Mouse (Mus musculus) liver, postnatal 0 days (tissue): Measurements from ENCODE around the gene Mrpl43. TPM values are rescaled to one million over a fixed set of nuclear protein-coding genes. Genes with fewer than 3 reads are reported as not detected.
A peak's percentile ranks its signal among the peaks of the same experiment; 100 is the strongest.

Experiments
- ATAC-seq: fragments of 200-750 bp; cut with Nextera tagmentation; 2 replicates; pipeline ENCODE4 v1.8.0; 2017; ENCODE audit warnings: mild to moderate bottlenecking, moderate library complexity
- DNase-seq: peaks from one replicate; pipeline ENCODE4 v3.0.0-alpha.2; 2016
- H3K27ac ChIP-seq: fragments of 300-500 bp; sonication (generic); 2 replicates; pipeline ENCODE4 v1.5.1; 2014; ENCODE audit warnings: antibody characterized with exemption, moderate library complexity, mild to moderate bottlenecking, low read depth
- H3K27me3 ChIP-seq: fragments of 300-500 bp; sonication (generic); 2 replicates; pipeline ENCODE4 v1.6.1; 2014; ENCODE audit warnings: low read length, control low read depth, mixed read lengths; ENCODE audit not compliant: insufficient read depth
- H3K36me3 ChIP-seq: fragments of 300-500 bp; sonication (generic); replicated peaks from 2 replicates; pipeline ENCODE4 v1.6.1; 2014; ENCODE audit warnings: mild to moderate bottlenecking, control low read depth, low read length, moderate library complexity, mixed read lengths; ENCODE audit not compliant: insufficient read depth
- H3K4me1 ChIP-seq: fragments of 300-500 bp; sonication (generic); 2 replicates; pipeline ENCODE4 v1.6.1; 2014; ENCODE audit warnings: antibody characterized with exemption, mild to moderate bottlenecking, control low read depth; ENCODE audit not compliant: insufficient read depth
- H3K4me2 ChIP-seq: fragments of 300-500 bp; sonication (generic); 2 replicates; pipeline ENCODE4 v1.6.1; 2014; ENCODE audit warnings: low read depth, mild to moderate bottlenecking, low read length, moderate library complexity, mixed read lengths
- H3K4me3 ChIP-seq: fragments of 300-500 bp; sonication (generic); 2 replicates; pipeline ENCODE4 v1.5.1; 2014; ENCODE audit warnings: low read depth, low read length
- H3K9ac ChIP-seq: fragments of 300-500 bp; sonication (generic); replicated peaks from 2 replicates; pipeline ENCODE4 v1.6.1; 2014; ENCODE audit warnings: mild to moderate bottlenecking, moderate library complexity
- H3K9me3 ChIP-seq: fragments of 300-500 bp; sonication (generic); 2 replicates; pipeline ENCODE4 v1.6.1; 2016; ENCODE audit warnings: mild to moderate bottlenecking, control low read depth, low read length, mixed read lengths
- CTCF ChIP-seq: sonication (generic); IDR thresholded peaks from 2 replicates; pipeline ENCODE4 v1.5.1; 2016; ENCODE audit warnings: antibody characterized with exemption, low read depth
- EP300 ChIP-seq: IDR thresholded peaks from 2 replicates; pipeline ENCODE4 v1.6.1; 2016; ENCODE audit warnings: antibody characterized with exemption, low read depth, mild to moderate bottlenecking
- WGBS: fragments of 180-500 bp; shearing (Covaris S2); extraction: QIAGEN DNeasy Blood & Tissue Kit; methylation state at CpG from one replicate; pipeline ENCODE4 v1.1.7; 2014; ENCODE audit not compliant: insufficient replicate concordance; 5-methylcytosine and 5-hydroxymethylcytosine counted together
- polyA plus RNA-seq: library from polyadenylated mRNA; unstranded; fragments of >200 nt; fragmentation: Nextera tagmentation; extraction: Ambion mirVana; gene quantifications from 2 replicates; pipeline ENCODE4 v1.2.1, GENCODE M21; 2015

Mrpl43 gene
- polyA plus RNA-seq, 1 experiment from 2014 or later = 43.8 TPM

GRCm38 (mm10) chr19:45047935-45048643 lies 41.8 kb upstream of the Mrpl43 start:
- DNase-seq (peak; percentile 62), ATAC-seq (peak; percentile 75)
- WGBS = 26% methylated on average over 11 of the region's 11 CpGs

GRCm38 (mm10) chr19:45047417-45047934 lies 41.2 kb upstream of the Mrpl43 start, which contains the start of gene Sfxn3:
Gene Sfxn3 (plus strand): TSS chr19:45047503.
- peaks cover 37% of the 10 kb centered on the region for H3K27me3 ChIP-seq
- ATAC-seq = peak; percentile 88

More at GRCm38 (mm10) chr19:45047935-45048643, 41.8 kb upstream of the Mrpl43 start:
- Histone ChIP-seq H3K36me3 (0 out of 2 replicates have a peak, but pooled peaks cover 2% of the 10 kb centered on the region), H3K27ac (peak overlapping the region; percentile 87), H3K4me1 (peaks cover 25% of the 10 kb centered on the region), H3K27me3 (peaks cover 35% of the 10 kb centered on the region), H3K4me2 (peak overlapping the region; percentile 86), H3K9ac (peak overlapping the region; percentile 68), H3K9me3 (no peaks in the 10 kb centered on the region), H3K4me3 (peak overlapping the region; percentile 59)
- TF ChIP-seq EP300 (no peak), CTCF (no peak)

GRCm38 (mm10) chr19:45046523-45047321 lies 40.5 kb upstream of the Mrpl43 start:
- Histone ChIP-seq H3K4me2 (peak overlapping the region; percentile 86), H3K27ac (peak overlapping the region; percentile 87), H3K27me3 (peaks cover 42% of the 10 kb centered on the region), H3K9ac (peak overlapping the region; percentile 68), H3K4me3 (peak overlapping the region; percentile 59), H3K9me3 (no peaks in the 10 kb centered on the region), H3K36me3 (no peaks in the 10 kb centered on the region), H3K4me1 (peaks cover 27% of the 10 kb centered on the region)
- TF ChIP-seq CTCF (no peak), EP300 (no peak)
- peak; percentile 76 for DNase-seq
- 3% methylated on average over 34 of the region's 34 CpGs for WGBS
- ATAC-seq = peak; percentile 31

More at GRCm38 (mm10) chr19:45047417-45047934, 41.2 kb upstream of the Mrpl43 start, which contains the start of gene Sfxn3:
- H3K36me3 ChIP-seq = 0 out of 2 replicates have a peak, but pooled peaks cover 2% of the 10 kb centered on the region
- peak; percentile 89 for DNase-seq
- H3K4me1 ChIP-seq = peaks cover 27% of the 10 kb centered on the region
- no peaks in the 10 kb centered on the region for H3K9me3 ChIP-seq
- under 1% methylated on average over 26 of the region's 26 CpGs for WGBS
- peak within 1 kb of the TSS; percentile 68 for H3K9ac ChIP-seq
- peak within 1 kb of the TSS; percentile 59 for H3K4me3 ChIP-seq
- TF ChIP-seq EP300 = no peak
- peak; percentile 85 for TF ChIP-seq CTCF
- H3K27ac ChIP-seq = peak within 1 kb of the TSS; percentile 87
- H3K4me2 ChIP-seq = peak within 1 kb of the TSS; percentile 86

- H3K4me3 ChIP-seq = peak within 1 kb of the TSS; percentile 59
- peak within 1 kb of the TSS; percentile 86 for H3K4me2 ChIP-seq
- ATAC-seq (no peak), DNase-seq (no peak)
- no peaks in the 10 kb centered on the region for H3K36me3 ChIP-seq
- H3K9me3 ChIP-seq = no peaks in the 10 kb centered on the region
- no peak within 1 kb of the TSS for H3K9ac ChIP-seq
- H3K27me3 ChIP-seq = peaks cover 47% of the 10 kb centered on the region
- no peak within 1 kb of the TSS for H3K27ac ChIP-seq
- 80% methylated on average over 5 of the region's 5 CpGs for WGBS
- peaks cover 27% of the 10 kb centered on the region for H3K4me1 ChIP-seq
- TF ChIP-seq CTCF (no peak), EP300 (no peak)
Measured at GRCm38 (mm10) chr19:45045651-45046050, 39.4 kb upstream of the Mrpl43 start, which contains the start of gene Pdzd7. Gene Pdzd7 (minus strand): TSS chr19:45045717.

GRCm38 (mm10) chr19:45045236-45045635 lies 39.0 kb upstream of the Mrpl43 start:
- TF ChIP-seq CTCF (no peak), EP300 (no peak)

More at GRCm38 (mm10) chr19:45045236-45045635, 39.0 kb upstream of the Mrpl43 start:
- no peak for DNase-seq
- H3K36me3 ChIP-seq = no peaks in the 10 kb centered on the region
- WGBS = 43% methylated on average over 15 of the region's 15 CpGs
- no peak overlapping the region for H3K4me2 ChIP-seq
- H3K9me3 ChIP-seq = no peaks in the 10 kb centered on the region
- peaks cover 27% of the 10 kb centered on the region for H3K4me1 ChIP-seq
- H3K4me3 ChIP-seq = no peak overlapping the region
- no peak for ATAC-seq
- no peak overlapping the region for H3K9ac ChIP-seq
- H3K27ac ChIP-seq = no peak overlapping the region
- peaks cover 51% of the 10 kb centered on the region for H3K27me3 ChIP-seq
